Mouse (Mus musculus) adrenal gland, postnatal 10 days (tissue): ENCODE data around the gene Has3. TPM values are rescaled to one million over a fixed set of nuclear protein-coding genes. Genes with fewer than 3 reads are reported as not detected.

ENCODE experiments used
- DNase-seq: peaks from one replicate; pipeline ENCODE4 v3.0.0; 2021; ENCODE audit warnings: mixed read lengths
- total RNA-seq, 2 experiments: library from RNA; stranded (reverse); gene quantifications; 2 replicates each; pipeline ENCODE4 v1.2.3; 2021

The Has3 gene
- total RNA-seq, 2 experiments from 2014 or later = 0.96 to 2.2 TPM

DNA sequence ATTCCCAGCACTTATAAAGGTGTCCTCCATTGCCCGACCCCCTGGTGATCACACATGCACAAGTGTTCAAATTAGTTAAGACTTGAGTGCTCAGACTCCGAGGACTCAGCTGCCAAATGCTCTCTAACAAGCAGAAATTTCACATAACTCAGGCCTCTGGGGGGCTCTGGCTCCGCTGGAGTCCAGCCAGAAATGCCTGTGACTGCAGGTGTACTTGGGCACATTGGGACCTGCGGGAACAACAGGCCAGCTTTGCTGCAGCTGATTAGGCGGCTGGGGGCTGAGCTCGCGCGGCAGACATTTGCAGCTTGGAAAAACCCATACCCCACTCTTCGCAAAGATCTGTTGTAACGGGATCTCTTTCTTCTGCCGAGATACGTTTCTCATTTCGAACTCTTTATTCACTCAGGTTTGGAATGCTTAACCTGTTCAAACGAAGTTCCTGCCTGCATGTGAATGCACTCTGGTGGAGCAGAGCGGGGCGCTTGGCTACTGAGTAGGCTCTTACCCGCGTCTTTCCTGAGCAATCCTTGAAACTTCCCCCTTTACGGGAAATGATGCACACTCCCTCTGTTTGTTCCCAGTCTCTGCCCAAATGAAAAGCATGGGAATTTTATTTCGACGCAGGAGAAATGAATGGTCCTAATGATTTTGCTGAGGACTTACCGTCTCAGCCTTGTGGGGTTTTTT is 62.5 kb downstream of the Has3 start:
- DNase-seq = peak; percentile 65

GRCm38 (mm10) chr8:106933506-106934143 is 63.6 kb downstream of the Has3 start:
- DNase-seq = no peak

Other genes with a start within 250 kb of the Has3 start
- gene Tango6, start 187.2 kb upstream of the Has3 start, total RNA-seq = 10 to 100 TPM in 1 of 2 experiments, 1 to 10 TPM in 1; 7.9 to 10.7 TPM
- gene Utp4, start 23.4 kb downstream of the Has3 start, total RNA-seq = 10 to 100 TPM; 36.2 to 40.8 TPM
- 10 to 100 TPM; 23.5 to 30.0 TPM for gene Sntb2, start 65.5 kb downstream of the Has3 start, total RNA-seq
- 10 to 100 TPM; 54.5 to 55.5 TPM for gene Vps4a, start 161.0 kb downstream of the Has3 start, total RNA-seq
- 10 to 100 TPM; 36.4 to 42.2 TPM for gene Pdf, start 178.4 kb downstream of the Has3 start, total RNA-seq
- 10 to 100 TPM; 24.2 to 26.6 TPM for gene Cog8, start 186.4 kb downstream of the Has3 start, total RNA-seq
- gene Nip7, start 186.6 kb downstream of the Has3 start, total RNA-seq = 10 to 100 TPM; 32.9 to 48.6 TPM
- gene Tmed6, start 195.4 kb downstream of the Has3 start, total RNA-seq = not detected
- gene Terf2, start 226.3 kb downstream of the Has3 start, total RNA-seq = 10 to 100 TPM; 22.0 to 26.4 TPM